Mouse (Mus musculus) brain, embryonic 14.5 days (tissue): ENCODE results near the gene Coq10a.

ENCODE experiments used
- CTCF ChIP-seq: fragments of 200-500 bp; IDR thresholded peaks from 2 replicates; pipeline ENCODE4 v1.5.1; 2012; ENCODE audit warnings: inconsistent platforms, mild to moderate bottlenecking, moderate library complexity, borderline replicate concordance; ENCODE audit not compliant: insufficient read depth, insufficient read length; ENCODE audit errors: extremely low read depth
- POLR2A ChIP-seq: fragments of 200-500 bp; IDR thresholded peaks from 2 replicates; pipeline ENCODE4 v1.6.1; 2012; ENCODE audit warnings: mild to moderate bottlenecking, inconsistent platforms, borderline replicate concordance; ENCODE audit not compliant: poor library complexity, insufficient read depth, insufficient read length, severe bottlenecking; ENCODE audit errors: extremely low read depth

DNA sequence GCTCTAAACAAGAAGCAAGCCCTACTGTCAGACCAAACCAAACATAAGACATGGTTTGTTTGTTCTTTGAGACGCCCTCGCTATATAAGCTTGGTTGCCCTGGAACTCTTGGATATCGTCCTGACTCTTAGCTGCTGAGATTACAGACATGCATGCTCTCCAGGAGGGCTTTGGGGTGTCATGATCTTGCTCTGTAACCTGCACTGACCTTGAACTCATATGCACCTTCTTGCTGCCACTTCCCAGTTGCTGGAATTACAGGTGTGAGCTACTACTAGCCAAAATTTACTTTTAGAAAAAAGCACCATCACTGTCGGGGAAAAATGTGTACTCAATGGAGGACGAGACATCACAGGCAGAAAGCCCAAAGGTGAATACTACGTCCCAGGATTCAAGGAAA, 802 bp upstream of the Coq10a start:
- TF ChIP-seq CTCF (no peak), POLR2A (no peak)
